Mouse (Mus musculus) ES-E14 (cell line): ENCODE measurements around the gene Pappa.

Experiments used
- CHD2 ChIP-seq: IDR thresholded peaks from 2 replicates; pipeline ENCODE4 v1.6.1; 2014; ENCODE audit warnings: mild to moderate bottlenecking, low read depth, low read length, inconsistent platforms
- HCFC1 ChIP-seq: IDR thresholded peaks from 2 replicates; pipeline ENCODE4 v1.6.1; 2012; ENCODE audit warnings: low read length, inconsistent platforms, borderline replicate concordance; ENCODE audit not compliant: insufficient read depth
- ZC3H11A ChIP-seq: IDR thresholded peaks from 2 replicates; pipeline ENCODE4 v1.6.1; 2012; ENCODE audit warnings: low read depth, mild to moderate bottlenecking, inconsistent platforms, low read length, borderline replicate concordance
- ZNF384 ChIP-seq: IDR thresholded peaks from 2 replicates; pipeline ENCODE4 v1.6.1; 2012; ENCODE audit warnings: low read depth, low read length, inconsistent platforms

DNA sequence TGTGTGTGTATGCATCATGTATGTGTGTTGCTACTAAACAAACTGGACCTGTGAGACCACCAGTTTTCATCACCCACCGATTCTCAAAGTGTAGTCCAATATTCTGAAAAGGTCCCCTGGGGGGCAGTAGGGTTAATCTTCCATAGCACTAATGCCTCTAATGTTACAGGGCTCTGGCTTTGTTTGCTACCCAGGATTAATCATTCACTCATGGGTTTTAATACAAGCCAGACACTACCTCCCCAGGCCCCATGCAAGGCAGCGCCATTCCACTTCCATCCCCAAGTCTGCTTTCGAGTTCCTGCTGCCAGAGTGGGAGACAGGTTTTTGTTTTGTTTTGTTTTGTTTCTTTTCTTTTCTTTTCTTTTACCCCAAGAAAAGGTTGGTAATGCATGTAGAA is 92.7 kb downstream of the Pappa start:
- TF ChIP-seq CHD2 (no peak), ZC3H11A (no peak), HCFC1 (no peak), ZNF384 (no peak)
